Mouse (Mus musculus): Measurements from ENCODE around the gene Csf1. TPM values are rescaled to one million over a fixed set of nuclear protein-coding genes. Genes with fewer than 3 reads are reported as not detected.

Gene Csf1
- total and polyA plus RNA-seq, 3 experiments: 0.12 to 0.19 TPM; not detected in 1

- no peaks in the 10 kb centered on the region for H3K4me1 ChIP-seq (ENCODE audit: control insufficient read depth in 1 of 2, insufficient read depth in 2 of 2, low read length in 2 of 2)
- H3K9me3 ChIP-seq (replicated peaks; ENCODE audit: insufficient read depth, low read length): no peaks in the 10 kb centered on the region
- peaks cover 30 to 33% of the 10 kb centered on the region in 2 experiments for H3K27me3 ChIP-seq (ENCODE audit: control insufficient read depth in 1 of 2, insufficient read depth in 2 of 2, low read length in 2 of 2)
- H3K27ac ChIP-seq (ENCODE audit: control insufficient read depth, low read depth, low read length): no peak overlapping the region
- no peak for TF ChIP-seq MXI1 (IDR thresholded peaks at IDR 0.05; ENCODE audit: low read depth, low read length)
- TF ChIP-seq POLR2AphosphoS5 (IDR thresholded peaks at IDR 0.05; ENCODE audit: borderline replicate concordance, low read depth, low read length): no peak
- no peak for TF ChIP-seq GABPA (IDR thresholded peaks at IDR 0.05; ENCODE audit: low read depth, low read length)
- TF ChIP-seq ZC3H11A (IDR thresholded peaks at IDR 0.05; ENCODE audit: low read depth, low read length): no peak
- no peak for TF ChIP-seq ELF1 (IDR thresholded peaks at IDR 0.05; ENCODE audit: low read depth, low read length)
- TF ChIP-seq RCOR1 (IDR thresholded peaks at IDR 0.05; ENCODE audit: low read depth, low read length): no peak
- no peak for TF ChIP-seq MYC (IDR thresholded peaks at IDR 0.05; ENCODE audit: low read depth, low read length)
- TF ChIP-seq E2F4 (IDR thresholded peaks at IDR 0.05; ENCODE audit: borderline replicate concordance, low read depth, low read length): no peak
- no peak for TF ChIP-seq GATA1 (IDR thresholded peaks at IDR 0.05; ENCODE audit: low read depth, low read length)
- no peak for TF ChIP-seq KAT2A (conservative IDR thresholded peaks at IDR 0.05; ENCODE audit: low read depth, low read length)
- TF ChIP-seq MAFK (IDR thresholded peaks at IDR 0.05; ENCODE audit: borderline replicate concordance, low read depth, low read length): no peak
- no peak for TF ChIP-seq TAL1 (IDR thresholded peaks at IDR 0.05; ENCODE audit: low read length)
- TF ChIP-seq NRF1 (IDR thresholded peaks at IDR 0.05; ENCODE audit: insufficient read depth, low read depth, low read length, poor library complexity, severe bottlenecking): no peak
- TF ChIP-seq MEF2A (IDR thresholded peaks at IDR 0.05; ENCODE audit: extremely low read depth, insufficient replicate concordance, low read depth, low read length, poor library complexity, severe bottlenecking): no peak
- no peak for TF ChIP-seq EP300 (IDR thresholded peaks at IDR 0.05; ENCODE audit: low read depth in 1 of 2, low read length in 2 of 2)
- TF ChIP-seq POLR2AphosphoS2 (IDR thresholded peaks at IDR 0.05; ENCODE audit: low read length): no peak
- TF ChIP-seq TBP (IDR thresholded peaks at IDR 0.05; ENCODE audit: low read depth, low read length): no peak
- no peak for TF ChIP-seq BHLHE40 (IDR thresholded peaks at IDR 0.05; ENCODE audit: borderline replicate concordance, low read depth, low read length)
- TF ChIP-seq ZKSCAN1 (IDR thresholded peaks at IDR 0.05; ENCODE audit: low read depth, low read length): no peak
- H3K4me3 ChIP-seq (ENCODE audit: control insufficient read depth in 1 of 2, insufficient read depth in 1 of 2, low read depth in 2 of 2, low read length in 2 of 2): no peak overlapping the region
- H3K9ac ChIP-seq (ENCODE audit: control insufficient read depth, low read depth, low read length, poor library complexity, severe bottlenecking): no peak overlapping the region
- H3K36me3 ChIP-seq (ENCODE audit: control insufficient read depth in 1 of 2, insufficient read depth in 2 of 2, low read length in 2 of 2): no peaks in the 10 kb centered on the region
- no peak for DNase-seq (ENCODE audit: low read depth, low spot score)
- H3K79me2 ChIP-seq (ENCODE audit: control insufficient read depth, insufficient read depth, low read length, poor library complexity): no peaks in the 10 kb centered on the region
Measured at GRCm38 (mm10) chr3:107769692-107770091, 9.4 kb upstream of the Csf1 start.

All from MEL (cell line).